Mouse (Mus musculus): ENCODE data around the gene Cacna1h. TPM values are rescaled to one million over a fixed set of nuclear protein-coding genes. Genes with fewer than 3 reads are reported as not detected.

Cacna1h gene
- polyA plus RNA-seq, 1 experiment: 0.12 TPM

DNA sequence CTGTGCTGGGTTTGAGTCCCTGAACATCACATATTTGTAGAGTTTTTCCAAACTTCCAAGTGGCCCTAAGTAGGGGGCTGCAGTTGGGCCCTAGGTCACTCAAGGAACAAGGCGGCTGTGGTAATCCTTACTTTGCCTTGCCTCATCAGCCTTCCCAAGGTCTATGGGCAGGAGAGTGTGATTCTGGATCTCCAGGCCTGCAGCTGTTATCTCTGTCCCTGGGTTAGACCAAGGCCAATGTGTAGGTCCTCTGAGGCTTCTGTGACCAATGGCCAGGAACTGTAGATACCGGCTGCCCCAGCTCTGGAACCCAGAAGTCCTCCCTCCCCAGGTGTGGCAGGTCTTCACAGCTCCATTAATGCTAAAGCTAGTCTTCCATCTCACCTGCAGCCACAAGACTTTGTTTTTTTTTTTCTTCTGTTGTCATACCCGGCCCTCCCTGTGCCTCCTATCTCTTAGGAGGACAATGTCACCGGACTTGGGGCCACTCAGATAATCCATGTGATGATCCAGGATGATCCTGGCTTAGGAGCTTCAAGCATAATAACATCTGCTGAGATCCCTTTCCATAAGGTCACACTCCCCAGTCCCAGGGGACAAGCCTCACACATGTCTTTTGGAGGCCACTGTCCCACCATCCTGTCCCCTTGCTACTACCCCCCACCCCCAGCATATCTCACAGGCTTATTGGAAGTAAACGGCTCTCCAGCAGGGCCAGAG is 18.8 kb upstream of the Cacna1h start:
- Histone ChIP-seq H3K4me3 (no peak overlapping the region), H3ac (ENCODE audit: control insufficient read depth, insufficient read length) (no peak overlapping the region), H3K4me2 (ENCODE audit: low read depth) (no peak overlapping the region), H3K36me3 (ENCODE audit: control insufficient read depth, insufficient read depth) (no peaks in the 10 kb centered on the region), H3K27me3 (ENCODE audit: control insufficient read depth, insufficient read depth, insufficient read length) (peaks cover 22% of the 10 kb centered on the region), H3K79me2 (ENCODE audit: control insufficient read depth, insufficient read depth) (no peaks in the 10 kb centered on the region)
- TF ChIP-seq SRF (IDR thresholded peaks at IDR 0.05; ENCODE audit: control insufficient read depth, insufficient read length, low read depth) (no peak), POLR2A (IDR thresholded peaks at IDR 0.05; ENCODE audit: insufficient read length, low read depth) (no peak), USF1 (IDR thresholded peaks at IDR 0.05; ENCODE audit: low read depth) (no peak), CEBPB (IDR thresholded peaks at IDR 0.05; ENCODE audit: insufficient read depth, poor library complexity, severe bottlenecking) (no peak), E2F4 (IDR thresholded peaks at IDR 0.05; ENCODE audit: insufficient read depth) (no peak), TCF3 (IDR thresholded peaks at IDR 0.05; ENCODE audit: insufficient read length, low read depth) (no peak), MYOD1 (IDR thresholded peaks at IDR 0.05; ENCODE audit: control insufficient read depth in 1 of 3, insufficient read length in 2 of 3, low read depth in 2 of 3) (no peak), POLR2AphosphoS2 (IDR thresholded peaks at IDR 0.05; ENCODE audit: insufficient read length, low read depth) (no peak), REST (IDR thresholded peaks at IDR 0.05; ENCODE audit: insufficient read depth, insufficient read length) (no peak), MYOG (IDR thresholded peaks at IDR 0.05; ENCODE audit: control insufficient read depth in 1 of 3, insufficient read depth in 1 of 3, insufficient read length in 2 of 3, low read depth in 2 of 3) (no peak), MAX (IDR thresholded peaks at IDR 0.05; ENCODE audit: low read depth) (no peak), TCF12 (IDR thresholded peaks at IDR 0.05; ENCODE audit: insufficient read depth, poor library complexity, severe bottlenecking) (no peak)

DNA sequence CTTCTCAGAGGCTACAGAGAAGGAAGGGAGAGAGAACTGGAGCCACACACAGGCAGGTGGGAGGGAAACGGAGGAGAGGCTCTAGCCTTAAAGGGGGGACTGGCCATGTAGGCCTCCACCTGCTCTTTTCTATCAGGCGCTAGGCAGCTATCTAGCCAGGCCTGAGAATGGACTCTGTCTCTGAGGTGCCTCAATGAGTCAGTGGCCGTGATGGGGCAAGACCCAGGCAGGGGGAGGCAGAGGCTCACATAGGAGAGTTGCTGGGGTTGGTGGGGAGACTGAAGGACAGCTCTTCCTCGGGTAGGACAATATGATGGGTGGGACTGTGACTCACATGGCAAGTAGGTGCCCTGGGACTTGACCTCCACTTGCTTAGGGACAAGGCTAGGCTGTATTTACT is 16.7 kb upstream of the Cacna1h start:
- Histone ChIP-seq H3K79me2 (ENCODE audit: control insufficient read depth, insufficient read depth) (no peaks in the 10 kb centered on the region), H3K27me3 (ENCODE audit: control insufficient read depth, insufficient read depth, insufficient read length) (peaks cover 39% of the 10 kb centered on the region), H3K4me3 (no peak overlapping the region), H3K4me2 (ENCODE audit: low read depth) (no peak overlapping the region), H3K36me3 (ENCODE audit: control insufficient read depth, insufficient read depth) (no peaks in the 10 kb centered on the region), H3ac (ENCODE audit: control insufficient read depth, insufficient read length) (no peak overlapping the region)
- no peak for TF ChIP-seq POLR2AphosphoS2 (IDR thresholded peaks at IDR 0.05; ENCODE audit: insufficient read length, low read depth)
- no peak for TF ChIP-seq CEBPB (IDR thresholded peaks at IDR 0.05; ENCODE audit: insufficient read depth, poor library complexity, severe bottlenecking)
- no peak for TF ChIP-seq MYOG (IDR thresholded peaks at IDR 0.05; ENCODE audit: control insufficient read depth in 1 of 3, insufficient read depth in 1 of 3, insufficient read length in 2 of 3, low read depth in 2 of 3)
- no peak for TF ChIP-seq MYOD1 (IDR thresholded peaks at IDR 0.05; ENCODE audit: control insufficient read depth in 1 of 3, insufficient read length in 2 of 3, low read depth in 2 of 3)
- TF ChIP-seq REST (IDR thresholded peaks at IDR 0.05; ENCODE audit: insufficient read depth, insufficient read length): no peak
- TF ChIP-seq USF1 (IDR thresholded peaks at IDR 0.05; ENCODE audit: low read depth): no peak
- no peak for TF ChIP-seq SRF (IDR thresholded peaks at IDR 0.05; ENCODE audit: control insufficient read depth, insufficient read length, low read depth)
- TF ChIP-seq TCF12 (IDR thresholded peaks at IDR 0.05; ENCODE audit: insufficient read depth, poor library complexity, severe bottlenecking): no peak
- TF ChIP-seq POLR2A (IDR thresholded peaks at IDR 0.05; ENCODE audit: insufficient read length, low read depth): no peak
- TF ChIP-seq MAX (IDR thresholded peaks at IDR 0.05; ENCODE audit: low read depth): no peak
- TF ChIP-seq TCF3 (IDR thresholded peaks at IDR 0.05; ENCODE audit: insufficient read length, low read depth): no peak
- no peak for TF ChIP-seq E2F4 (IDR thresholded peaks at IDR 0.05; ENCODE audit: insufficient read depth)

DNA sequence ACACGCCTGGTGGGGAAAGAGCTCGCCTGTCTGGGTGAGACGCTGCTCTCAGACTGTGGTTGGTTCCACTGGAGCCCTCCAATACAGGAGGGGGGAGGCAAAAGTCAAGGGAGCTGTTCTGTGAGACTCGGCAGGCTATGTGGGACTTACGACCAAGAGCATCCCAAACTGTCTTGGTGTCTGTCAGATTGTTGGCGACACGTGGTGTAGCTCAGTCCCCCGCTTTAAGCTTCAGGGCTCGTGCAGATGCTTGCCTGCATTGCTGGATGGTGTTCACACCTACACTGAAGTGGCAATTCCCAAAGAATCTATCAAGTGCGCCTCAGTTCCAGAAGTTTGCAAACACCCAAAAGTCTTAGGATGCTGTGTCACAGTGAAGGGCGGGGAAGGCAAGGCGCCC is 14.3 kb upstream of the Cacna1h start:
- Histone ChIP-seq H3K4me3 (no peak overlapping the region), H3K27me3 (ENCODE audit: control insufficient read depth, insufficient read depth, insufficient read length) (peaks cover 57% of the 10 kb centered on the region)

DNA sequence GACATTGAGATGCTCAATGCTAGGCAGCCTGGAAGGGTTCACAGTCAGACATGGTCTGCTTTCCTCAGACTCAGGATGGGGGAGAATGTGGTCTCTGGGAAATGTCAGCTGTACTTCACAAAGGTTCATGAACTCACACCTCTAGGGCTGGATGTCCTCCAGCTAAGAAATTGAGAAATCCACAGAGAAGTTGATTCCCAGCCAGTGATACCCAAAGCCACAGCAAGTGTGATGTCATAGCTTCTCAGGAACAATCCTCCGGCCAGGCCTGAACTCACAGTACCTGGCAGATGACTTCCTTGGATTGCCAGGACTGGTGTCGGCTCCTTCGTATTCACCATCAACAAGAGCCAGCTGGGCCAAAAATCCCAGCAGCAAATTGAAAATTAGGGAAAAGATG is 12.3 kb upstream of the Cacna1h start:
- peaks cover 70% of the 10 kb centered on the region for H3K27me3 ChIP-seq (ENCODE audit: control insufficient read depth, insufficient read depth, insufficient read length)
- H3ac ChIP-seq (ENCODE audit: control insufficient read depth, insufficient read length): no peak overlapping the region
- H3K4me3 ChIP-seq: no peak overlapping the region
- H3K4me2 ChIP-seq (ENCODE audit: low read depth): no peak overlapping the region
- TF ChIP-seq SRF (IDR thresholded peaks at IDR 0.05; ENCODE audit: control insufficient read depth, insufficient read length, low read depth) (no peak), E2F4 (IDR thresholded peaks at IDR 0.05; ENCODE audit: insufficient read depth) (no peak), TCF3 (IDR thresholded peaks at IDR 0.05; ENCODE audit: insufficient read length, low read depth) (no peak), POLR2A (IDR thresholded peaks at IDR 0.05; ENCODE audit: insufficient read length, low read depth) (no peak), MYOG (IDR thresholded peaks at IDR 0.05; ENCODE audit: control insufficient read depth in 1 of 3, insufficient read depth in 1 of 3, insufficient read length in 2 of 3, low read depth in 2 of 3) (no peak), MAX (IDR thresholded peaks at IDR 0.05; ENCODE audit: low read depth) (no peak), TCF12 (IDR thresholded peaks at IDR 0.05; ENCODE audit: insufficient read depth, poor library complexity, severe bottlenecking) (no peak), REST (IDR thresholded peaks at IDR 0.05; ENCODE audit: insufficient read depth, insufficient read length) (no peak), CEBPB (IDR thresholded peaks at IDR 0.05; ENCODE audit: insufficient read depth, poor library complexity, severe bottlenecking) (no peak), MYOD1 (IDR thresholded peaks at IDR 0.05; ENCODE audit: control insufficient read depth in 1 of 3, insufficient read length in 2 of 3, low read depth in 2 of 3) (no peak), POLR2AphosphoS2 (IDR thresholded peaks at IDR 0.05; ENCODE audit: insufficient read length, low read depth) (no peak), USF1 (IDR thresholded peaks at IDR 0.05; ENCODE audit: low read depth) (no peak)
- H3K79me2 ChIP-seq (ENCODE audit: control insufficient read depth, insufficient read depth): no peaks in the 10 kb centered on the region
- H3K36me3 ChIP-seq (ENCODE audit: control insufficient read depth, insufficient read depth): no peaks in the 10 kb centered on the region

More for the DNA sequence above, 14.3 kb upstream of the Cacna1h start:
- no peaks in the 10 kb centered on the region for H3K79me2 ChIP-seq (ENCODE audit: control insufficient read depth, insufficient read depth)
- no peaks in the 10 kb centered on the region for H3K36me3 ChIP-seq (ENCODE audit: control insufficient read depth, insufficient read depth)
- H3ac ChIP-seq (ENCODE audit: control insufficient read depth, insufficient read length): no peak overlapping the region
- H3K4me2 ChIP-seq (ENCODE audit: low read depth): no peak overlapping the region
- TF ChIP-seq MAX (IDR thresholded peaks at IDR 0.05; ENCODE audit: low read depth) (no peak), TCF12 (IDR thresholded peaks at IDR 0.05; ENCODE audit: insufficient read depth, poor library complexity, severe bottlenecking) (no peak), CEBPB (IDR thresholded peaks at IDR 0.05; ENCODE audit: insufficient read depth, poor library complexity, severe bottlenecking) (no peak), MYOG (IDR thresholded peaks at IDR 0.05; ENCODE audit: control insufficient read depth in 1 of 3, insufficient read depth in 1 of 3, insufficient read length in 2 of 3, low read depth in 2 of 3) (no peak), MYOD1 (IDR thresholded peaks at IDR 0.05; ENCODE audit: control insufficient read depth in 1 of 3, insufficient read length in 2 of 3, low read depth in 2 of 3) (no peak), E2F4 (IDR thresholded peaks at IDR 0.05; ENCODE audit: insufficient read depth) (no peak), POLR2A (IDR thresholded peaks at IDR 0.05; ENCODE audit: insufficient read length, low read depth) (no peak)

Measured in myocyte (in vitro differentiated cells).